Mouse (Mus musculus) left cerebral cortex, adult 2 months (tissue): ENCODE data around the gene Hist2h4. TPM values are rescaled to one million over a fixed set of nuclear protein-coding genes. Genes with fewer than 3 reads are reported as not detected.
"Not testable (repeated sequence)": the region's sequence is repeated elsewhere in the genome, so short reads cannot be mapped to it uniquely, and the experiment has no call there.

ENCODE experiments used
- DNase-seq, 2 experiments: peaks; one replicate each; pipeline ENCODE4 v3.0.0; 2021 to 2022; ENCODE audit warnings: low spot score in 2 of 2, mixed read lengths in 1 of 2; ENCODE audit errors: extremely low spot score in 1 of 2
- H3K27ac ChIP-seq: fragments of 200-600 bp; 2 replicates; pipeline ENCODE4 v1.8.1; 2022
- H3K4me3 ChIP-seq: fragments of 200-600 bp; 2 replicates; pipeline ENCODE4 v1.8.1; 2022
- CTCF ChIP-seq: fragments of 200-600 bp; IDR thresholded peaks from 2 replicates; pipeline ENCODE4 v1.8.1; 2022; ENCODE audit warnings: antibody characterized with exemption, mild to moderate bottlenecking, moderate library complexity
- intact Hi-C: fragments of 180-260 bp; cut with DNase I; formaldehyde crosslinking; loops from one replicate; pipeline ENCODE4 v1.15.1; 2025
- total RNA-seq, 2 experiments: library from RNA; stranded (reverse); gene quantifications; 2 replicates each; pipeline ENCODE4 v1.2.3; 2021

Hist2h4 gene
- total RNA-seq, 2 experiments from 2014 or later, result 26.8 to 31.9 TPM

DNA sequence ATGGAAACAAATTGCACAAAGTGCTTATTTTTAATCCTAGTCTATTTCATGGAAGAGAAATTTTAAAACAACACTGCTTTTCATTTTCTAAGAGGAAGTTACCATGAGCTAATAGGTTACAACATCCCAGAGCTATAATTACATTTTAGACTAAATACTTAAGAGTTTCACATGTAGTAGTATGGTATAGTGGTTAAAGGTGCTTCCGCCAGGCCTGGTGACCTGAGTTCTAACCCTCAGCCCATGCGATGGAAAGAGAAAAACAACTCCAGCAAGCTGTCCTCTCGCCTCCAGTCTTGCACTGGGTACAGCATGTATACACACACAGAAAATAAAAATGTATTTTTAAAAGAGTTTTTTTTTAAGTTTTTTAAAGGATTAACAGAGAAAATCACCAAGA lies 11.3 kb downstream of the Hist2h4 start:
- H3K27ac ChIP-seq, result no peak overlapping the region
- TF ChIP-seq CTCF, result no peak
- DNase-seq, result no peak
- H3K4me3 ChIP-seq, result no peak overlapping the region
- intact Hi-C loops, result no loop called here

DNA sequence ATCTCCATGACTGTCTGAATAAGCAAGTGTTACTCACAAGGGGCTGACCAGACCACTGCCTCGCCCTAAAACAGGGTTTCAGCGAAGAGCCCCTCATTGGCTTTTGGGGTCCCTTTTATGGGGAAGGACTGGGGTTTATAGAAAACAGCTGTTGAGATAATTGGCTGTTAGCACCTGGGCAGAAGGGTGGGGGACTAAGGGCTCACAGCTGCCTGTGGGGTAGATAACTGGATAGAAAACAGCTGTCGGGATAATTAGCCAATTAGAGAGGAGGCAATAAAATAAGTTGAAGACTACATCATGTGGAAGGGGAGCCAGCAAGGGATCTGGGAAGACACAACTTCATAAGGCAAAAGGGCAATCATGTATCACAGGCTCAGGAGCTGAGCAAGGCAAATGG lies 12.2 kb downstream of the Hist2h4 start:
- no peak for TF ChIP-seq CTCF
- DNase-seq, result no peak
- H3K4me3 ChIP-seq, result no peak overlapping the region
- intact Hi-C loops, result no loop called here
- no peak overlapping the region for H3K27ac ChIP-seq

DNA sequence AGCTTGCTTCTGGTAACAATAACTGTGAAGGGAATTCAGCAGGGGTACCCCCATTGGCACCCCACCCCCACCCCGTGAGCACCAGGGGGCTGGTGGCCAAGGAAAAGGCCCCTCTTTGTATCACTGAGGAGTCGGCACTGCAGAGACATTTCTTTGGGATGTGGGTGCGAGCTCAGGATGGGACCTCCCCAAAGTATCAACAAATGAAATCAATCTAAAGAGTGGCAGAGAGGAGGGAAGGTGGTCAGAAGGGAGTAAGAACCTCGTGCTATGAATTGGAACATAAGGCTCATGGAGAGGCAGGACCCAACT lies 14.1 kb downstream of the Hist2h4 start:
- DNase-seq, result no peak
- intact Hi-C loops, result no loop called here
- H3K4me3 ChIP-seq, result no peak overlapping the region
- no peak for TF ChIP-seq CTCF
- H3K27ac ChIP-seq, result no peak overlapping the region

DNA sequence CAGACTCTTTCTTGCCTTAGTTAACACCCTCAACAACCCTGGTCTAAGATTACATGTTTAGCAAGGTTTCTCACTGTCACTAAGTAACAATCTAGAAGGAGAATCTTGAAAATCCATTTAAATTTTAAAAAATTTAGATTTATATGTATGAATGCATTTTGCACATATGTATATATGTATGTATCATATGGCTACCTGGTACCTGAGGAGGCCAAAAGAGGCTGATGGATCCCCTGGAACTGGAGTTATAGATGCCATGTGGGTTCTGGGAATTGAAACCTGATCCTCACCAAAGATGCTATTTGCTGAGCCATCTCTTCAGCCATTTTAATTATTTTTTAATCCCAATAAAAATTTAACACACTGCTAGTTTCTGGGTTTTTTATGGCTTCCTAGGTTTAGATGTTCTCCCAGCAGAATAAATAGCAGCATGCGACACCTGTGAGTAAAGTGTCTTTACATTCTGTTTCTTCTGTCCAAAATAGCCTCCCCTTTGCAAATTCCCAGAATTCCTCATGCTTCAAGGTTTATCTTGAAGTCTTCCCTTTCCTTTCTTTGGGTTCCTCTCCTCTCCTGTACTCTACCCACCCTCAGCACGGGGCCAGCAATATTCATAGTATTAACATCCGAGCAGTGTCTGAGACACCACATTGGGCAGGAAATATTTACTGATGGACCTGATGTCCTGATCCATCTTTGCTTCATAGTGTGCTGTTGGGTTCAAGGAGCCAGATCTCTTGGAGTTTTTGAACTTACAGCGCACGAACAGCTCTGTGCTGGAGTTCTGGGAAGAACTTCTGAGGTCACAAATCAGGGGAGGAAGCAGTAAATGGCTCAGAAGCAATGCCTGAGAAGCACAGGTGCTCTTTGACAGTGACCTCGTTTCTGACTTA lies 14.7 kb downstream of the Hist2h4 start:
- no peak for DNase-seq
- Histone ChIP-seq H3K4me3 (no peak overlapping the region), H3K27ac (no peak overlapping the region)
- TF ChIP-seq CTCF, result no peak
- intact Hi-C loops, result no loop called here

DNA sequence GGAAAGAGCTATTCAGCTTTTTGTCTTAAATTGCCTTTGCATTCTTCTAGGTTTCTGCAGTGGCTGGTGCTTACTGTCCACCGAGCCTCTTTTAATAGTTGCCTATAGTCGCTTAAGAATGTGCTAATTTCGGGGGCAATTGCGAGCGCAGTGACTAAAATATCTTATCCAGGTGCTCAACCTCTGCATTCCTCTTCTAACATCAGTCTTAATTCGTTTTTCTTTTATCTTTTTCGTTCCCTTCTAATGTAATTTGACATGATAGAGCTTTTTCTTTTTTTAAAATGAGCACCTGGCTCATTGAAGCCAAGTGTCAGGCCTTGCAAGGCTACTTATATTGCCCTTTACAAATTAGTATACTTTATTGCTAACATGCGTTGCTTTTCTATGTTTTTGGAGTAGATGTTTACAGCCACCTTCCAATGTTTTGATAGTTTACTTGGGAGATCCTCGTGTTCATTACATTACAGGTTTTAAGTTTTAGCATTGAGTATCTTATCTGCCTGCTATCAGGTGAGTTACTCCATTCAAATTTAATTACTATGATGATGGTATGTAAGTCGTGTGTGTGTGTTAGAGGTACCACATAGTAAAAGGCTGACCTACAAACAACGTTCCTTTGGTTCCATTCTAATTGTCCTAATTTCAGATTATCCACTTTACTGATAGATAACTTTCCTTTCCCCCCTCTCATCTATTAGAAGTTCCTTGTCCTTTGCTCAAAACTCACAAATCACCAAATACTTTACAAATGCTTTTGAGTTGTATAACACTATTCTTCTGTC lies 15.6 kb downstream of the Hist2h4 start:
- Histone ChIP-seq H3K27ac (no peak overlapping the region), H3K4me3 (no peak overlapping the region)
- no peak for DNase-seq
- no peak for TF ChIP-seq CTCF
- intact Hi-C loops, result no loop called here

DNA sequence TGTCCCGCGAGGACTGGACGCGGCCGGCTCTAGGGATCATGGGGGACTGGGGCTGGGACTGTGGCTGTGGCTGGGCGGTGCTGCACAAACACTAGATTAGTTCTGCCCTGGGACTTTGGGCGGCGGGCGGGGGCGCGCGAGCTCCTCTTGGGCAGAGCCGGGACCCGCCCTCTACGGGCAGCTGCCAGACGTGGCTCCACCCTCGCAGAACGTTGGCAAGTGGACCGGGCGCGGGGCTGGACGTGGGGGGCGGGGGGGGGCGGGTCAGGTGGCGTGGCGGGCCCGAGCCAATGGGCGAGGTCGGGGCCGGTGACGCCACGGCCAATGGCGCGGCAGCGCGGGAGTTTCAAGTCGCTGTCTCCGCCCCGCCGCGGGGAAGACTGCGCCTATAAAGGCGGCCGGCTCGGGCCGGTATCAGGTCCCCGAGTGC lies 16.7 kb downstream of the Hist2h4 start, which contains the start of gene Hist2h3c1:
TSS of gene Hist2h3c1 (plus strand) at position 259 of the 430 bp plus-strand sequence.
- 0 out of 2 replicates have a peak within 1 kb of the TSS, but pooled peaks have one; percentile 28 for H3K4me3 ChIP-seq
- DNase-seq, H3K27ac ChIP-seq, intact Hi-C loops: not testable (repeated sequence)

DNA sequence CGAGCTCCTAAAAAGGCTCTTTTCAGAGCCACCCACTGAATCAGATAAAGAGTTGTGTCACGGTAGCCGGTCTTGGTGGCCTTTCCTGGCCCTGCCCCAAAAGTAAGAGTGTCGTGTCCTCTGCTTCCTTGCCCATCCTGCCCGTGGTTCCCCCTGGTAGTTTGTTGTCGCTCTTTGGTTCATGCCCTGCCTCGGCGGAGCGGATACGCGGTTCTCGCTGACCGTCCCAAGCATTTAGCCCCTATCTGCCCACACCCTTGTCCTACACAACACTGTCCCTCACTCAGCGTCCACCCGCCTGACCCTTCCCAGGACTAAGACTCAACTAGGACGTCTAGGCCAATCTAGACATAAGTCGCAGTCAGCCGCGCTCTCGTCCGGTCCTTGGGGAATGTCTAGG lies 17.1 kb downstream of the Hist2h4 start:
- intact Hi-C loops, H3K27ac ChIP-seq, DNase-seq: not testable (repeated sequence)
- H3K4me3 ChIP-seq, result 0 out of 2 replicates have a peak overlapping the region, but pooled peaks have one; percentile 28

DNA sequence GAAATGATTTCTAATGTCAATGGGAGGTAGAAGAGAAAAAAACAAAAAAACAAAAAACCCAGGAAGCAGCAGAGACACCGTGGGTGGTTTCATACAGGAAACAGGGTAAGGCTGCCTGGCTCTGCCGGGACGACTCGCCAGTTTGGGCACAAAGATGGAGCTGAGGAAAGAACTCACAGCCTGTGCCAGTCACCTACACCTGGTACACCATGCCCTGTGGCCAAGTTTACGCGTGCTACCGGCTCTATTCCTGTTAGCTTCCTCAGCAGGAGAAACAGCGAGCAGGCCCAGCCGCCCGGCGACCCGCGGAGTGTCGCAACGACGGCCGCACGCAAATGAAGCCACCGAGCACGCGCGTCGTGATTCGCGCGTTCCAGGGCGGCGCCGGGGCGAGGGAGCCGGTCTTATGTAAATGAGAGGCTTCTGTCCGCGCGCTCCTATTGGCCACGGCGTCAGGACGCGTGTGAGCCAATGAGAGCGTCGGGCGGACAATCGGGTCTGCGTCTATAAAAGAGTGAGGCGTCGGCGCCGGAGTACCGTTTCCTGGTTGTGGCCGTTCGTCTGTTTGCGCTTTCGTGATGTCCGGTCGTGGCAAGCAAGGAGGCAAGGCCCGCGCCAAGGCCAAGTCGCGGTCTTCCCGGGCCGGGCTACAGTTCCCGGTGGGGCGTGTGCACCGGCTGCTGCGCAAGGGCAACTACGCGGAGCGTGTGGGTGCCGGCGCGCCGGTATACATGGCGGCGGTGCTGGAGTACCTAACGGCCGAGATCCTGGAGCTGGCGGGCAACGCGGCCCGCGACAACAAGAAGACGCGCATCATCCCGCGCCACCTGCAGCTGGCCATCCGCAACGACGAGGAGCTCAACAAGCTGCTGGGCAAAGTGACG lies 17.9 kb downstream of the Hist2h4 start, which contains the start of gene Hist2h2aa1:
TSS of gene Hist2h2aa1 (plus strand) at position 495 of the 884 bp plus-strand sequence.
- peak within 1 kb of the TSS; percentile 83 for H3K4me3 ChIP-seq

DNA sequence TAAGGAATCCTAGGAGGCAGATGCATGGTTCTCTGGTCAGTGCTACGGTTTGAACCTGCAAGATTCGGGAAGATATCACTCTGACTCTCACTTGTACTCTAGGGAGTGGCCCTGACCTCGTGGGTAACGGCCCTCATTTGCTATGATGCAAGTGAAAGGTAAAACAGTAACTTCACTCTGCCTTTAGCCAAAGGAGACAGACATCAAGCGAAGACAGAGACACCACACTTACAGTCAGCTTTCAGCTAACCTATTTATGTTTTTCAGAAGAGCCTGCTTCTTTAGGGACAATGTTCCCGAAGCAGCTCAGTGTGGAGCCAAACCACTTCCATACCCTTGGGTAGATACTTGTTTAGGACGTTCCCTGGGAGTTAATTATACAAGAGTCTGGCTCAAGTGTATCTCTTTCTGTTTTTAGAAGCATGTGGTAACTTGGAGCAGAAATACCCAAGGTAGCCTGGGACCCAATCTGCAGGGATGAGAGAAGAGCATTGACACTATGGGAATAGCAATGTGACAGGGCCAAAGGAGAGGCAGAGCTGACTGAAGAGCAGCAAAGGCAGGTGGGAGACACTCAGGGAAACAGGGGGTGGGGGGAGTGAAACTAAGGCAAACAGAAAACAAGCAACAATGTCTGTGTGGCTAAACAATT lies 19.1 kb downstream of the Hist2h4 start:
- TF ChIP-seq CTCF, result no peak
- intact Hi-C loops, result no loop called here
- Histone ChIP-seq H3K27ac (peak overlapping the region; percentile 100), H3K4me3 (peak overlapping the region; percentile 83)
- no peak for DNase-seq

More for the DNA sequence above, 17.9 kb downstream of the Hist2h4 start, which contains the start of gene Hist2h2aa1:
- intact Hi-C loops, result not testable (repeated sequence)
- H3K27ac ChIP-seq, result peak within 1 kb of the TSS; percentile 100
- DNase-seq, result peak; percentile 81 to 86

DNA sequence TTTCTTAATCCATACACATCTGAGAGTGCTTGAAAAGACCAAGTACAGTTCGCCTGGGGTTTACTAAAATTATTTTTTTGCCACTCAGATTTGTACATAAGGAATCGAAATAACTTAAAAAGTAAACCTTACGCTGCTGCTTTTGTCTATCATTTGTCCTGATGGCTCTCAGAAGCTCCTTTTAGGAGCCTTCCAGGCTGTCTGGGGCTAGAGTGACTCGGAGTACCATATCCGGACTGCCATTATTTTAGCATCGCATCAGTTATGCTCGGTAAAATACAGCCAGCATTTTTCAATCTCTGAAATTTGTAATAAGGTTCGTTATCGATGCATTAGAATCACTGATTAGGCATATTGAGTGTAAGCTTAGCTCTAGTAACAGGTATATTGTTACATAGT lies 22.3 kb downstream of the Hist2h4 start:
- TF ChIP-seq CTCF, result no peak
- peak overlapping the region; percentile 94 for H3K27ac ChIP-seq
- intact Hi-C loops, result loop anchor here (1.0 kb wide), 1 partner anchor 23 kb away; the partner anchor contains the start of gene Hist2h4
- peak overlapping the region; percentile 28 for H3K4me3 ChIP-seq
- DNase-seq, result no peak

DNA sequence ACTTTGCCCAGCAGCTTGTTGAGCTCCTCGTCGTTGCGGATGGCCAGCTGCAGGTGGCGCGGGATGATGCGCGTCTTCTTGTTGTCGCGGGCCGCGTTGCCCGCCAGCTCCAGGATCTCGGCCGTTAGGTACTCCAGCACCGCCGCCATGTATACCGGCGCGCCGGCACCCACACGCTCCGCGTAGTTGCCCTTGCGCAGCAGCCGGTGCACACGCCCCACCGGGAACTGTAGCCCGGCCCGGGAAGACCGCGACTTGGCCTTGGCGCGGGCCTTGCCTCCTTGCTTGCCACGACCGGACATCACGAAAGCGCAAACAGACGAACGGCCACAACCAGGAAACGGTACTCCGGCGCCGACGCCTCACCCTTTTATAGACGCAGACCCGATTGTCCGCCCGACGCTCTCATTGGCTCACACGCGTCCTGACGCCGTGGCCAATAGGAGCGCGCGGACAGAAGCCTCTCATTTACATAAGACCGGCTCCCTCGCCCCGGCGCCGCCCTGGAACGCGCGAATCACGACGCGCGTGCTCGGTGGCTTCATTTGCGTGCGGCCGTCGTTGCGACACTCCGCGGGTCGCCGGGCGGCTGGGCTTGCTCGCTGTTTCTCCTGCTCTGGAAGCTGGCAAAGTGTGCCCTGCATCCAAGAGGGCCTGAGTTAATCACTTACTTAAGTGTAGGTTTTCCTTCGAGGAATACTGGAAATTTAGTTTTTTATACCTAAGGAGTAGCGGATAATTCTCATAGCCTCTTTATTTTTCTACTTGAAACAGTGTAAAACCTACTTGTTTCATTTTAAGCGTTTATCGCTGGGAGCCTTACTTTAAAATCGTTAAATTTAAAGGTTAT lies 22.9 kb downstream of the Hist2h4 start, which contains the start of gene Hist2h2aa2:
TSS of gene Hist2h2aa2 (minus strand) at position 328 of the 850 bp plus-strand sequence.
- peak; percentile 95 to 97 for DNase-seq
- peak within 1 kb of the TSS; percentile 51 for H3K4me3 ChIP-seq
- peak within 1 kb of the TSS; percentile 94 for H3K27ac ChIP-seq
- intact Hi-C loops, result loop anchor here (1.0 kb wide), 1 partner anchor 23 kb away; the partner anchor contains the start of gene Hist2h4

DNA sequence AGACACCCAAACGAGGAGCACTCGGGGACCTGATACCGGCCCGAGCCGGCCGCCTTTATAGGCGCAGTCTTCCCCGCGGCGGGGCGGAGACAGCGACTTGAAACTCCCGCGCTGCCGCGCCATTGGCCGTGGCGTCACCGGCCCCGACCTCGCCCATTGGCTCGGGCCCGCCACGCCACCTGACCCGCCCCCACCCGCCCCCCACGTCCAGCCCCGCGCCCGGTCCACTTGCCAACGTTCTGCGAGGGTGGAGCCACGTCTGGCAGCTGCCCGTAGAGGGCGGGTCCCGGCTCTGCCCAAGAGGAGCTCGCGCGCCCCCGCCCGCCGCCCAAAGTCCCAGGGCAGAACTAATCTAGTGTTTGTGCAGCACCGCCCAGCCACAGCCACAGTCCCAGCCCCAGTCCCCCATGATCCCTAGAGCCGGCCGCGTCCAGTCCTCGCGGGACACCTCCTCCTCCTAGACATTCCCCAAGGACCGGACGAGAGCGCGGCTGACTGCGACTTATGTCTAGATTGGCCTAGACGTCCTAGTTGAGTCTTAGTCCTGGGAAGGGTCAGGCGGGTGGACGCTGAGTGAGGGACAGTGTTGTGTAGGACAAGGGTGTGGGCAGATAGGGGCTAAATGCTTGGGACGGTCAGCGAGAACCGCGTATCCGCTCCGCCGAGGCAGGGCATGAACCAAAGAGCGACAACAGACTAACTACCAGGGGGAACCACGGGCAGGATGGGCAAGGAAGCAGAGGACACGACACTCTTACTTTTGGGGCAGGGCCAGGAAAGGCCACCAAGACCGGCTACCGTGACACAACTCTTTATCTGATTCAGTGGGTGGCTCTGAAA lies 23.9 kb downstream of the Hist2h4 start, which contains the start of gene Hist2h3c2:
TSS of gene Hist2h3c2 (minus strand) at position 174 of the 840 bp plus-strand sequence.
- peak in 1 of 2 experiments; percentile 38 for DNase-seq
- peak within 1 kb of the TSS; percentile 51 for H3K4me3 ChIP-seq
- peak within 1 kb of the TSS; percentile 82 for H3K27ac ChIP-seq
- intact Hi-C loops, result not testable (repeated sequence)
